Mouse (Mus musculus): ENCODE data around the gene Spry2.

Spry2 gene

GRCm38 (mm10) chr14:105896791-105897568 is at the start of gene Spry2:
Gene Spry2, minus strand, starts transcription at chr14:105896819.
- peak; percentile 68 for DNase-seq (ENCODE audit: low read depth, low spot score)

DNA sequence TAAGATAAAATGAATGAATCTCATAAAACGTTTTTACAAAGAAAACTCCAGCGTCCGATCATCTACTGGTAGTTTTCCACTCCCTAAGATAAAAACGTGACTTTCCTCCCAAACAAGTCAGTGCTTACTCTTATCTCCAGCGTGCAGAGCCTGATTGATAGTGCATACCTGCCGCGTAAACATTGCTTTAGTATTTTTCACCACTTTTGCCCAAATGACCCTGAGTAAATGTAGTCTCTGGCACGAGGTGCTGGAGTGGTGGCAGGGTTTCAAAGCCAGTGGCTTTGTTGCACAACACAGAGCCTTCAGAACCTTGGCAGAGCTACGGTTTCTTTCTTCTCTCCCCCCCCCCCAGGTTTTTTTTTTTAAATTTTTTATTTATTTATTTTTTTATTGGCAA is 44.7 kb upstream of the Spry2 start:
- no peak for DNase-seq (ENCODE audit: low read depth, low spot score)

DNA sequence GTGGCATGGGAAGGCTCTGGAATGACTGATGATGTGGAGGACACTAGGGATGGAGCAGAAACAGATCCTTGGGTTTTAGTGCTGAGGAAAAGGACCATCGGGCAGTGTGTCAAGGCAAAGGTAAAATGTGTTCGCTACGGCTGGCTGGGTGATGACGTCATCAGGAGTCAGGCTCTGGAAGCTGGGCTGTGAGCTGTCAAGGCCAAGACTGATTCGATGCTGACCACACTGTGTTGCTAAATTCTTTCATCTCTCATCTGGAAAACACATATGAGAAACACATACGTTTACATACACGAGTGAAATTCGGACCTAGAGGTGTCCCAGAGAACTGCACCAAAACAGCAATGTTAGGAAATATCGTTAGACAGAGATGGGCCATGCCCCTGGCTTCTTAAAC is 30.1 kb upstream of the Spry2 start:
- no peak for DNase-seq (ENCODE audit: low read depth, low spot score)

- DNase-seq (ENCODE audit: low read depth, low spot score) = no peak
These were observed 28.7 kb upstream of the Spry2 start for GRCm38 (mm10) chr14:105925305-105925704.

DNA sequence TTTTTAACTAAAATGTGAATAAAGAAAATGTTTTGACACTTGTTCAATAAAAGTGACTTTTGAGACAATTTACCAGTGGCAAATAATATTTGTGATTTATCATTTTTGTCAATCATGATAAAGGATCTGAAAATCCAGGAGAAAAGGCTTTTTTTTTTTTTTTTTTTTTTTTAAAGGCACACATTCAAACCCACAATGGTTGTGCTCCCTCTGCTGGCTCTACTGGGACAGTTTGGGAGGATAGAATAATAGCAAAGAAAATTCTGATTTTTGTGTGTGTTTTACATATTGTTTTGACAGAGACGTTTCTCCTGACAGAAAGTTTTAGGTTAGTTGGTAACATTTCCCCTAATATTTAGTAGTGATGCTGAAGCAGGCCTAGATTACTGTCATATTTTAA is 28.1 kb upstream of the Spry2 start:
- DNase-seq (ENCODE audit: low read depth, low spot score) = peak; percentile 6

GRCm38 (mm10) chr14:105922874-105923273 is 26.3 kb upstream of the Spry2 start:
- no peak for DNase-seq (ENCODE audit: low read depth, low spot score)

DNA sequence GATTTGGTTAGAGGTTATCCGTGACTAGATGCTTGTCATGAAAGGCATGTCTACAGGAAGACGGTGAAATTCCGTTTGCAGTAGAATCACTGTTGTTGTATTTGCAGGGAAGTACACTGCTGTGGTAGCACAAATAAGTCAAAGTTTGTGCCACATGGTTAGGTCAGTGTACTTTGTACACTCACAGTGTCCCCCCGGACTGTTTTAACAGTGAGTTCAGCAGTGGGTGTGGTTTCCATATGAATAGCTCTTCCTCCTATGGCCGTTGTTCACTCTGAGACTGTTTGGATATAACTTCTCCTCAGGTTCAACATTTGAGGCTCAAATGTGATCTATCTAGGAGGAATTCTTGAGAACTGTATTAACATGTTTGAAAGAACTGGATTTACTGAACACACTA is 25.8 kb upstream of the Spry2 start:
- DNase-seq (ENCODE audit: low read depth, low spot score) = no peak

DNA sequence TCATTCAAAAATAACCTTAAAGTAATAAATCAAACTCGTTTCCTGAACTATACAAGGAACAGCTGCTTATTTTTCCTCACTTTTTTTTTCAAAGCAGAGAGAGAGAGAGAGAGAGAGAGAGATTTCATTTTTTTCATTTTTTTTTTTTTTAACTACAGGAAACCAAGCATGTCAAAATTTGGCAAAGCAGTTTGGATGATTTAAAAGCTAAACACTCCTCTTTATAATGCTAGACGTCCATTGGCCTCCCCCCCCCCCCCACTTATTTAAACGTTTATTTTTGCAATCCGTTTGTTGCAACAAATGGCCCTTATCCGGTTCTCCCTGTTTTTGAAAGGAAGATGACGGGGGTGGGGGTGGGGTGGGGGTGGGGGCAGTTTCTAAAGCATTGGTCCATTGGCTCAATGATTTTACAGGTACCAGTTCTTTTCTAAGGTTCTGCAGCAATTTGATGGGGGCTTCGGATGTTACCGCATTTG is 24.6 kb upstream of the Spry2 start:
- no peak for DNase-seq (ENCODE audit: low read depth, low spot score)

- DNase-seq (ENCODE audit: low read depth, low spot score) = no peak
These were observed 24.0 kb upstream of the Spry2 start for GRCm38 (mm10) chr14:105920395-105921216.

DNA sequence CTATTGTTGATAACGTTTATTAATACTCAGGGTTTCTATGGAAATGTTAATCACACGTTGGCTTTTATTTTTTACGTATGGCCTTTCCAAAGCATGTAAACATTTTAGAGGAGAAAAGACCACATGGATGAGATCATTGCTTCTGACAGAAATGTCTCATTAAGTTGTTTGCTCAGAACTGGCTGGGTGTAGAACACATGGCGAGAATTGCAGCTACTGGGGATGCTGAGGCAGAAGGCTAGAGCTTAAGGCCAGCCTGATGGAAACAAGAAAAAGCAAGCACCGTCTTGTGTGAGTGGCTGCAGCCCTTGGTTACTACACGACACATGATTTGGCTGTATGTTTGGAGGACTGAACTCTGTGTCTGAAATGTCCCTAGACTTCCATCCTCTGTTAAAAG is 10.6 kb upstream of the Spry2 start:
- DNase-seq (ENCODE audit: low read depth, low spot score) = no peak

DNA sequence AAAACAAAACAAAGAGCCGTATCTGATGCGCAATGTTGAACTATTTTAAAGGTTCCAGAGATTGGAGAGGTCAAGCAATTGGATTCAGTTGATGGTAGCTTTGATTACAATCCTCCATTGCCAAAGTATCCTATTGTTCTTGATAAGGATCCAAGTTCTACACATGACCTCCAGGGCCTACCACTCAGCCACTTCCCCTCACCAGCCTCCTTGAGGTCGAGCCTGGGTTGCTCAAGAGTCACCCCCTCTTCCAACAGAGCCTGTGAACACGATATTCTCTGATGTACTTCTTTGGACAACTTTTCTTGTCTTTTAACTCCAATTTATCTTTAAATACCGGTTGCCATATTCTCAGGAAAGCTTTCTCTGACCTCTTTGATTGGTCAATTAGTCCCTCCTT is 9.3 kb upstream of the Spry2 start:
- DNase-seq (ENCODE audit: low read depth, low spot score) = no peak

- DNase-seq (ENCODE audit: low read depth, low spot score) = no peak
These were observed 8.9 kb upstream of the Spry2 start for GRCm38 (mm10) chr14:105905509-105905908.

- DNase-seq (ENCODE audit: low read depth, low spot score) = peak; percentile 50
These were observed 6.2 kb upstream of the Spry2 start for GRCm38 (mm10) chr14:105902807-105903206.

DNA sequence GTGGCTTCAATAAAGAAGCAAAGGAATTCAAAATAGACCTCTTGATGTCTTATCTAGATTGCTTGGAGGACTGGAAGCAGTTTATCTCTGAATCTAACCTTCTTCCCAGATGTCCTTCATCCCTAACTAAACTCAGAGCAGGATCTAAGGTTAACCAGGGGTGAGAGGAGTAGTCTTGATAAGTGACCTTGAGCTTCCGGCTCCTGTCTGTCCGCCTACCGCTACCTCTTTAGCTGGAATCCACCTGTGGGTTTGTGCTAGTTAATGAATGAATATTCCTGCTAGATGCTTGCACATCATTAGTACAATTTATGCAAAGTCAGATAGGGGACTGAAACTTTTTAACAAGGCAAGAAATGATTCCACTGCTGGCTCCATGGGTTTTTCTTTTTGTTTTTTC is 4.2 kb upstream of the Spry2 start:
- no peak for DNase-seq (ENCODE audit: low read depth, low spot score)

DNA sequence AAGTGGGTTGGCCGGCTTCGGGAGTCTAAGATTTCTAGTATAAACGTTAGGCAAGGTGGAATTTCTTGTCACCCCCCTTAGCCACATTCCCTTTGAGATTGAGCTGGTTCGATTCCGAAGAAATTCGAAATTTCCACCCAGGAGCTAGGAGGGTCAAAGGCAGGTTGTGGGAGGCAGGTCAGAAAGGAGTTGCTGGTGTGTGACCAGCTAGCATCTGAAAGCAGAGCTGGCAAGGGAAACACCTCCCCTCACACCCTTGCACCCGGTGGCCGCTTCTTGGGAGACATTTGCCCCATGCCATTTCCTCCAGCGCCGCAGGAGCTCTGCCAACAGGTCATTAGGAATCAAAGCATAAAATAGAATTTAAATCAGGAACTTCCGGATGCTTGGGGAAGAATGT is 2.5 kb upstream of the Spry2 start:
- DNase-seq (ENCODE audit: low read depth, low spot score) = no peak

- peak; percentile 73 for DNase-seq (ENCODE audit: low read depth, low spot score)
These were observed 1.9 kb upstream of the Spry2 start for GRCm38 (mm10) chr14:105898266-105899111.

DNA sequence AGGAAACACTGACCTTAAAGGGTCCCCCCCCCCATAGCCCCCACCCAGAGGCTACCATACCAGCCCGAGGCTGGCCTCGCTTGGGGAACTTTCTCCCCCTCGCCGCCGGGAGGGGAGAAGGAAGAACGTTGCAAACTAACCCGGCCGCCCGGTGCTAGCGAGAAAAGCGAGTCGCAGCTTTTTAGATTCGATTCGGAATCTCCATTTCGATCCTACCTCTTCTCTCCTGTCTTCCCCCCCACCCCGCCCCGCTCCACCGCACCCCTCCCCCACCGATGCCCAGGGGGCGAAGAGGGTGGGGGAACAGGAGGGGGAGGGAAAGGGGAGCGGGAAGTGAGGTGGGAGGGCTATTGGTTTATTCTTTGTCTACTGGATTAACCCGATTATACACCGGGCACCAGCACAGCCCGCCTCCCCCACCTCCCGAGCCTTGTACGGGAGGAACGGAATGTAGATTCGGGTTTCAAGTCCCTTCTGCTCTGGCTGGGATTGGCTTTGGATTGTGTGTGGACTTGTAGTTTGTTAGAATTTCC is 1.0 kb upstream of the Spry2 start:
- DNase-seq (ENCODE audit: low read depth, low spot score) = peak; percentile 71

DNA sequence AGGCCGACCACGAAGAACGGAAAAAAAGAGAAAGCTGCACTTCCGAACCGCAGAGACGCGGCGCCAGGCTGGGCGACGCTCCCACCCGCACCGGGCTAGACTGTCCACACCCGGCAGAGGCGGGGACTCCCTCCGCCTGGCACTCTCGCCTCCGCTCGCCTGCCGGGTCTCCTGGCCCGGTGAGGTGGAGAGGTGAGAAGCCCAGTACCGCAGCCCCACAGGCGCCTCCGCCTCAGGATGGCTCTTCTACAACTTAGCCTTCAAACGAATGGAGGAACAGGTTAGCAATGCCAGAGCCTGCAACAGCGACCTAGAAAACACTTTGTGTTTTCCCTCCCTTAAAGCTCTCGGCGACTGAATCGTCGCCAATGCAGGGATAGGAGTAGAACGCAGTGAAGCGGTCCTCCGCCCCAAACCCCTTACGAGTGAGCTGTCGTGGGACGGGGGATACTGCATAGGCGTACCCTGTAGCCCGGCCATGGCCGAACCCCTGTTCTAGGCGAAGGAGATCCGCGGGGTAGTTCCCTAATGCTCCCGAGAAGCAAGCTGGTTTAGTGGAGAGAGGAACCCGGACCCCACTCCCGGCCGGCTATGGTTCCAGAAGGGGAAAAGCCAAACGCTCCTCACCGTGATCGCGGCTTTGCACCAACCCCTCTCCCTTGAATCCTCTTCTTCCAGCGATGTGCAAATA is 513 bp downstream of the Spry2 start:
- peak; percentile 29 for DNase-seq (ENCODE audit: low read depth, low spot score)

DNA sequence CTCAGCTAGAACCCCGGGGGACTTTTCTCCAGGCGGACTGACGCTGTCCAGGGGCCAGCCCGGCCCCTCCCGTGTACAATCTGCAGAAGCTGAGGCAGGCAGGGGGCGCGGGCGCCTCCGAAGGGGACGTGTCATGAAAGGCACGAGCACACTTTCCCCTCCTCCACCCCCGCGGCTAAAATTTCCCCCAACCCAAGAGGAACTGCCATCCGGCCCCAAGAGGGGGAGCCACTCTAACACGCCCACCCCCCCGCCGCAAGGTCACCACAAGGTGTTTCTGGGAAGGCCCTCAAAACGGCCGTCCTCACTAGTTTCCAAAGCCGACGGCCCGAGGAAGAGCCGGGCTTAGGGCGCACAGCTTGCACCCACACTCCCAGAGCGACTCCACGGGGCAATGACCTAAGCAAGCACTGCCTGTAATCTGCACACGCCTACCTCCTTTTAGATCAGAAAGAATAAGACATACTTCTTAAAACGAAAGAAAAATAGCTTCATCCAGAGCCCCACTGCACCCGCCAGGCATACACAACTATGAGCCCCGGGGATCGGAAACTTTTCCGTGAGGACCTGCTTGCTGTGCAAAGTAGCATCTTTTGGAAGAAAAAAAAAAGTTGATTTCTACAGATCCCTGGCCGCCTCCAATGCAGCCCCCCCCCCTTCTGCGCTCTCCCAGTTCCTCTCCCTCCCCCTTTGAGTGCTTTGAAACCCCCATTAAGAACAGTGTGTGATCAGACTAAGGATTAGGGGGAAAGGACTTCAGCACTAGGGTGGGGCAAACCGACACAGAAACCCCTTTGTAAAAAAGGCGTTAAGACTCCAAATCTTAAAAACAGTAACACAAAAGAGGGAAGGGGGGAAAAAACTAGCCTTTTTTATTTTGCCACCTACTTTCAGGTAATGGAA is 1.4 kb downstream of the Spry2 start:
- no peak for DNase-seq (ENCODE audit: low read depth, low spot score)

GRCm38 (mm10) chr14:105893623-105893995 is 3.0 kb downstream of the Spry2 start:
- DNase-seq (ENCODE audit: low read depth, low spot score) = no peak
